Mouse (Mus musculus) small intestine, adult 2 months (tissue): Measurements from ENCODE around the gene Cpvl.

Source experiments
- CTCF ChIP-seq: fragments of 200-500 bp; IDR thresholded peaks from 2 replicates; pipeline ENCODE4 v1.5.1; 2012; ENCODE audit warnings: low read depth, mild to moderate bottlenecking, control low read depth, inconsistent platforms, low read length, moderate library complexity, mixed read lengths; ENCODE audit not compliant: insufficient replicate concordance, insufficient read length; ENCODE audit errors: extremely low read depth
- POLR2A ChIP-seq: fragments of 200-500 bp; IDR thresholded peaks from 2 replicates; pipeline ENCODE4 v1.6.1; 2012; ENCODE audit warnings: low read depth, mild to moderate bottlenecking, control low read depth, inconsistent platforms, low read length, moderate library complexity

DNA sequence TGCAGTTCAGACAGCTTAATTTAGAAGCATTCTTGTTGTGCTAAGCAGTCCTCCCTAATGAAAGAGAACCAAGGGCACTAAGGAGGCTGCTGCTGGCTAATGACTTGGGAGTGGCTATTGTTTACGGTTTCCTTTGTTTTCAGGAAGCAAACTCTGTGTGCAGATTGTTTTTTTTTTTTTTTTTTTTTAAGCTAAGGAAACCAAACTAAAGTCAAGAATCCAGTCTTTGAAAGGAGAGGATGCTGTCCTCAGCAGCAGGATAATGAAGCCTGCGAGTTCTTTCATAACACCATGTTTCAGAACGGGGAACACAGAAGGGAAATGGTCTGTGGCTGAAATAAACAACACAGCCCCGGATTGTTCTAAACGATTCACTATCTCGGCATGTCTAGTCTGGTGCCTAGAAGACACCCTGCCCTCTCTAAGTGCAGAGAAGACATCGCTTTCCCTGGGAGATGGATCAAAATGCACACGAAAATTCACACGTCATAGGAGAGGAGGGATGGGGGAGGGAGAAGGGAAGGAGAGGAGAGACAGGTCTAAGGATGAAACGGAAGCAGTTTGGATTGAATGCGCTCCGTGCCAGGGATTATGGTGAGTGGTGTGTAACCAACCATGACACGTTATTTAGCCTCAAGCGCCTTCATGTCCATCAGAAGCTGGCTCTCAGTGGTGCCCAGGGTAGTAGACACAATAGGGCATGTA is 97.8 kb downstream of the Cpvl start:
- no peak for TF ChIP-seq CTCF
- no peak for TF ChIP-seq POLR2A
